Mouse (Mus musculus) hindbrain, embryonic 14.5 days (tissue): ENCODE measurements around the gene Vps45. TPM values are rescaled to one million over a fixed set of nuclear protein-coding genes. Genes with fewer than 3 reads are reported as not detected.

ENCODE experiments used
- ATAC-seq: fragments of 200-750 bp; cut with Nextera tagmentation; 2 replicates; pipeline ENCODE4 v1.8.0; 2017; ENCODE audit warnings: moderate number of reproducible peaks, mild to moderate bottlenecking, moderate TSS enrichment, moderate library complexity; ENCODE audit not compliant: low FRiP score
- DNase-seq: peaks from one replicate; pipeline ENCODE4 v3.0.0-alpha.2; 2015; ENCODE audit warnings: low spot score
- H3K27ac ChIP-seq: fragments of 300-500 bp; sonication (generic); 2 replicates; pipeline ENCODE4 v1.5.1; 2014; ENCODE audit warnings: mild to moderate bottlenecking, moderate library complexity
- H3K27me3 ChIP-seq: fragments of 300-500 bp; sonication (generic); 2 replicates; pipeline ENCODE4 v1.6.1; 2014; ENCODE audit warnings: mild to moderate bottlenecking, low read length, mixed read lengths; ENCODE audit not compliant: control insufficient read depth, insufficient read depth
- H3K36me3 ChIP-seq: fragments of 300-500 bp; sonication (generic); replicated peaks from 2 replicates; pipeline ENCODE4 v1.6.1; 2014; ENCODE audit not compliant: control insufficient read depth, insufficient read depth
- H3K4me1 ChIP-seq: fragments of 300-500 bp; sonication (generic); replicated peaks from 2 replicates; pipeline ENCODE4 v1.6.1; 2014; ENCODE audit warnings: antibody characterized with exemption, low read length, mixed read lengths; ENCODE audit not compliant: control insufficient read depth, insufficient read depth
- H3K4me2 ChIP-seq: fragments of 300-500 bp; sonication (generic); replicated peaks from 2 replicates; pipeline ENCODE4 v1.6.1; 2014; ENCODE audit warnings: mild to moderate bottlenecking, moderate library complexity
- H3K4me3 ChIP-seq: fragments of 300-500 bp; sonication (generic); replicated peaks from 2 replicates; pipeline ENCODE4 v1.5.1; 2014; ENCODE audit warnings: mild to moderate bottlenecking, low read length
- H3K9ac ChIP-seq: fragments of 300-500 bp; sonication (generic); 2 replicates; pipeline ENCODE4 v1.6.1; 2014
- H3K9me3 ChIP-seq: fragments of 300-500 bp; sonication (generic); 2 replicates; pipeline ENCODE4 v1.6.1; 2016; ENCODE audit warnings: low read length; ENCODE audit not compliant: control insufficient read depth
- WGBS: fragments of 180-500 bp; shearing (Covaris S2); extraction: QIAGEN DNeasy Blood & Tissue Kit; methylation state at CpG from one replicate; pipeline ENCODE4 v1.1.7; 2014; 5-methylcytosine and 5-hydroxymethylcytosine counted together
- polyA plus RNA-seq: library from polyadenylated mRNA; unstranded; fragments of >200 nt; fragmentation: Nextera tagmentation; extraction: Ambion mirVana; gene quantifications from 2 replicates; pipeline ENCODE4 v1.2.1, GENCODE M21; 2014

The Vps45 gene
- polyA plus RNA-seq, 1 experiment from 2014 or later = 46.8 TPM

GRCm38 (mm10) chr3:96082100-96082499, 23.8 kb upstream of the Vps45 start:
- Histone ChIP-seq H3K4me1 (no peaks in the 10 kb centered on the region), H3K27me3 (no peaks in the 10 kb centered on the region), H3K27ac (no peak overlapping the region), H3K4me2 (no peak overlapping the region), H3K36me3 (no peaks in the 10 kb centered on the region), H3K9ac (no peak overlapping the region), H3K9me3 (no peaks in the 10 kb centered on the region), H3K4me3 (no peak overlapping the region)
- DNase-seq (no peak), ATAC-seq (no peak)
- 86% methylated on average over 2 of the region's 2 CpGs for WGBS

- ATAC-seq (no peak), DNase-seq (no peak)
- WGBS = 90% methylated on average over 4 of the region's 4 CpGs
- Histone ChIP-seq H3K27me3 (no peaks in the 10 kb centered on the region), H3K4me2 (no peak overlapping the region), H3K9me3 (no peaks in the 10 kb centered on the region), H3K9ac (no peak overlapping the region), H3K36me3 (no peaks in the 10 kb centered on the region), H3K27ac (no peak overlapping the region), H3K4me3 (no peak overlapping the region), H3K4me1 (no peaks in the 10 kb centered on the region)
These were observed 23.4 kb upstream of the Vps45 start for GRCm38 (mm10) chr3:96081650-96082049.

GRCm38 (mm10) chr3:96081006-96081405, 22.7 kb upstream of the Vps45 start:
- DNase-seq (no peak), ATAC-seq (no peak)
- no peaks in the 10 kb centered on the region for H3K9me3 ChIP-seq
- H3K27ac ChIP-seq = no peak overlapping the region
- H3K4me3 ChIP-seq = no peak overlapping the region
- H3K36me3 ChIP-seq = no peaks in the 10 kb centered on the region
- no peak overlapping the region for H3K4me2 ChIP-seq
- 62% methylated on average over 1 of the region's 1 CpGs for WGBS
- no peaks in the 10 kb centered on the region for H3K4me1 ChIP-seq
- no peak overlapping the region for H3K9ac ChIP-seq
- no peaks in the 10 kb centered on the region for H3K27me3 ChIP-seq

DNA sequence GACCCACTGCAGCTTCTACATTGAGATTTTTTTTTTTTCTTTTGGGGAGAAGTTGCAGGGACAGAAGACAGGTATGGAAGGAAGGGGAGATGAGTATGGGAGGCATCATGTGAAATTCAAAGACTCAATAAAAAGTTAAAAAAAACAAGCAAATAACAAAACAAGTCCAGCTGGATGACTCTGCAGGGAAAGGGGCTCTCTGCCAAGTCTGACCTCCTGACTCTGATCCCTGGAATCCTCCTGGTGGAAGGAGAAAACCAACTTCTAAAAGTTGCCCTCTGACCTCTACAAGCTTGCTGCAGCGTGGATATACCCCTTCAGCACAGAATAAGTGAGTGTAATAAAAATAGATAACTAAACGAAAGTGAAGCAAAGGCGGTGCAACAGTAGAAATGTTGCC, 20.4 kb upstream of the Vps45 start:
- H3K4me1 ChIP-seq = no peaks in the 10 kb centered on the region
- H3K4me3 ChIP-seq = no peak overlapping the region
- H3K27me3 ChIP-seq = no peaks in the 10 kb centered on the region
- no peak for DNase-seq
- H3K4me2 ChIP-seq = no peak overlapping the region
- H3K9ac ChIP-seq = no peak overlapping the region
- H3K27ac ChIP-seq = no peak overlapping the region
- H3K9me3 ChIP-seq = no peaks in the 10 kb centered on the region
- no peak for ATAC-seq
- 74% methylated on average over 3 of the region's 3 CpGs for WGBS
- no peaks in the 10 kb centered on the region for H3K36me3 ChIP-seq

DNA sequence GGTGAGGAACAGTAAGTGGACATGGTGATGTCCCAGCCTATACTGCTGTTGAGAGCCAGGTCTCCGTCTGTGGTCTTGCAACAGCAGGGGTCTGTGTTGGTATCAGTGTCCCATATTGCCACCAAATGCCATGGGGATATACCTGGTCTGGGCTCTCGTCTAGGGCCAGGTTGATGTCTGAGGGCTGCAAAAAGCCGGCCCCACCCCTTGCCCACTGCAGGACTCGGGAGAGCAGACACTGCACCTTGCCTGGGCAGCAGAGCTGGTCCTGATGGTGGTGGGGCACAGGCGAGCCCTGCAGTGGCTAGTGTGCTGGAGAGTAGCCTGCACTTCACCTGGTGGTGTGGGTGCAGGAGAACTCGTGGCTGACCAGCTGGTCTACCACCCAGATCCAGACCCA, 19.8 kb upstream of the Vps45 start:
- WGBS = 76% methylated on average over 6 of the region's 6 CpGs
- no peak for ATAC-seq
- H3K4me2 ChIP-seq = no peak overlapping the region
- no peak overlapping the region for H3K27ac ChIP-seq
- DNase-seq = no peak
- no peak overlapping the region for H3K4me3 ChIP-seq
- H3K9ac ChIP-seq = no peak overlapping the region
- H3K4me1 ChIP-seq = no peaks in the 10 kb centered on the region
- H3K36me3 ChIP-seq = no peaks in the 10 kb centered on the region
- no peaks in the 10 kb centered on the region for H3K9me3 ChIP-seq
- H3K27me3 ChIP-seq = no peaks in the 10 kb centered on the region

DNA sequence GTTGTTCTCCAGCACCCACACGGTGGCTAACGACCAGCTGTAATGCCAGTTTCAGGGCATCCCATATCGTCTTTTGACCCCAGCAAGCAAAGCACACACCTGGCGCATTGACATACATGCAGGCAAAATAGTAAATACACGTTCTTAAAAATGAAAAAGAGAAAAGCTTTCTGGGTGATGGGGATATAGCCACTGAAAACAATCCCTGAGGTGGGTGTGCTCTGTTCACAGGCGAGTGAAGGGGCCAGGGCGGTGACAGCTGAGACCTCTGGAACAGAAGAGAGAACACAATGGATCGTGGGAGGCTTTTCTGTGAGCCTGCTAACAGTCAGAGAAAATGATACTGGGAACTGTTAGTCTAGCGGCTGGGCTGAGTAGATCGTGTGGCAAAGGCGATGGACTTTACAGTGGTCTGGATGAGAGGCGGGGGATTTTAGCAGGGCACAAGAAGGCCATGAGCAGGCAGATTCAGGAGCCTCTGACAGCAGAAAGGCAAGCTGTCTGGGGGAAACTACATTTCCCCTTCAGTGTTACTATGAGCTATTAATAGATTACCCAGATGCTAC, 14.7 kb upstream of the Vps45 start:
- DNase-seq = no peak
- no peaks in the 10 kb centered on the region for H3K4me1 ChIP-seq
- no peak overlapping the region for H3K4me3 ChIP-seq
- H3K4me2 ChIP-seq = no peak overlapping the region
- WGBS = 61% methylated on average over 12 of the region's 12 CpGs
- H3K36me3 ChIP-seq = no peaks in the 10 kb centered on the region
- H3K27me3 ChIP-seq = no peaks in the 10 kb centered on the region
- no peak overlapping the region for H3K27ac ChIP-seq
- no peak for ATAC-seq
- H3K9me3 ChIP-seq = no peaks in the 10 kb centered on the region
- no peak overlapping the region for H3K9ac ChIP-seq

DNA sequence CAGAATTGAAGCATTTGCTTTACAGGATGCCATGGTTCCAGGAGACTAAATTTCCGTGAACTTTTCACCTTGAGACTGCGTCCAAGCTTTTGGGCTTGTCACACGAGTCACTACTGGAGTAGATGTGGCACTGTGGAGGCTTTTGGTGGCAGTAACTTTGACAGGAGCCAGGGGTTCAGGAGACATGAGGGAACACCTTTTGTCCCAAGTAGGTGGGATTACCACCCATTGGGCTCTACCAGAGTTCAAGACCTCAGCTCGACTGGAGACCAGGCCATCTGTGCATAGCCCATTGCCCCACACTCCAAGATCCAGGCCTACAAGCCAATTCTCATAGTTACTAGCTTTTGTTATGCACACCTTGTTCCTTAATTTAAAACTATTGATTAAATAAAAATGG, 12.0 kb upstream of the Vps45 start:
- no peaks in the 10 kb centered on the region for H3K27me3 ChIP-seq
- H3K4me1 ChIP-seq = no peaks in the 10 kb centered on the region
- no peak overlapping the region for H3K9ac ChIP-seq
- ATAC-seq (no peak), DNase-seq (no peak)
- WGBS = 87% methylated on average over 4 of the region's 4 CpGs
- H3K4me3 ChIP-seq = no peak overlapping the region
- H3K36me3 ChIP-seq = no peaks in the 10 kb centered on the region
- no peak overlapping the region for H3K4me2 ChIP-seq
- no peaks in the 10 kb centered on the region for H3K9me3 ChIP-seq
- H3K27ac ChIP-seq = no peak overlapping the region

- DNase-seq = no peak
- 57% methylated on average over 1 of the region's 1 CpGs for WGBS
These were observed 11.3 kb upstream of the Vps45 start for GRCm38 (mm10) chr3:96069542-96069941.

DNA sequence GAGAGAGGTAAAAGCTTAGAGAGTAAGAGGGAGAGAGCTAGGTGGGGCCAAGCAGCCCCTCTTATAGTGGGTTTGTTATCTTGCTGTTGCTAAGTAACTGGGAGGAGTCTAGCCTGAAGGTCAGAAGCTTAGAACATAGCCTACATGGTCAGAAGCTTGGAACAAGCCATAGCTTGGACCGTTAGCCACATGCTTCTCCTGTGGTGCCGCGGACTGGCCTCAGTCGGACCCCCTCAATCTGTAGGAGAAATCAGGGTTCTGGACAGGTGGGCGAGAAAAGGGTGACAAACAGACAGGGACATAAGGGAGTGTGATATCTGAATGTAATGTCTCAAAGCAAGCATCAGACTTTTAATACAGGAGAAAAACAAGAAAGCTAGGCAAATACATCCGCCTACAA, 10.8 kb upstream of the Vps45 start:
- ATAC-seq (no peak), DNase-seq (no peak)
- WGBS = 96% methylated on average over 6 of the region's 6 CpGs

More at GRCm38 (mm10) chr3:96069542-96069941, 11.3 kb upstream of the Vps45 start:
- no peak overlapping the region for H3K9ac ChIP-seq
- no peak for ATAC-seq
- H3K27me3 ChIP-seq = no peaks in the 10 kb centered on the region
- H3K27ac ChIP-seq = no peak overlapping the region
- no peak overlapping the region for H3K4me3 ChIP-seq
- H3K36me3 ChIP-seq = no peaks in the 10 kb centered on the region
- no peaks in the 10 kb centered on the region for H3K4me1 ChIP-seq
- no peaks in the 10 kb centered on the region for H3K9me3 ChIP-seq
- H3K4me2 ChIP-seq = no peak overlapping the region

GRCm38 (mm10) chr3:96066741-96067140, 8.5 kb upstream of the Vps45 start:
- ATAC-seq (no peak), DNase-seq (no peak)
- Histone ChIP-seq H3K4me3 (no peak overlapping the region), H3K4me1 (no peaks in the 10 kb centered on the region), H3K27me3 (no peaks in the 10 kb centered on the region), H3K36me3 (no peaks in the 10 kb centered on the region), H3K4me2 (no peak overlapping the region), H3K9me3 (no peaks in the 10 kb centered on the region), H3K9ac (no peak overlapping the region), H3K27ac (no peak overlapping the region)
- WGBS = 87% methylated on average over 5 of the region's 5 CpGs

More for the DNA sequence above, 10.8 kb upstream of the Vps45 start:
- H3K4me2 ChIP-seq = no peak overlapping the region
- no peaks in the 10 kb centered on the region for H3K9me3 ChIP-seq
- no peaks in the 10 kb centered on the region for H3K27me3 ChIP-seq
- H3K27ac ChIP-seq = no peak overlapping the region
- H3K4me3 ChIP-seq = no peak overlapping the region
- no peak overlapping the region for H3K9ac ChIP-seq
- no peaks in the 10 kb centered on the region for H3K4me1 ChIP-seq
- H3K36me3 ChIP-seq = no peaks in the 10 kb centered on the region
